Mouse (Mus musculus) neural tube, embryonic 11.5 days (tissue): Measurements from ENCODE around the gene Thoc6. TPM values are rescaled to one million over a fixed set of nuclear protein-coding genes. Genes with fewer than 3 reads are reported as not detected.

Experiments used
- ATAC-seq: fragments of 200-750 bp; cut with Nextera tagmentation; 2 replicates; pipeline ENCODE4 v1.8.0; 2017; ENCODE audit warnings: moderate number of reproducible peaks, mild to moderate bottlenecking, moderate TSS enrichment, moderate library complexity; ENCODE audit not compliant: insufficient read depth, low FRiP score, low TSS enrichment
- DNase-seq: peaks from one replicate; pipeline ENCODE4 v3.0.0-alpha.2; 2015; ENCODE audit warnings: low spot score
- H3K27ac ChIP-seq: fragments of 300-500 bp; sonication (generic); 2 replicates; pipeline ENCODE4 v1.5.1; 2014; ENCODE audit warnings: low read depth, mild to moderate bottlenecking, low read length
- H3K27me3 ChIP-seq: fragments of 300-500 bp; sonication (generic); 2 replicates; pipeline ENCODE4 v1.6.1; 2014; ENCODE audit warnings: mild to moderate bottlenecking, low read length, mixed read lengths; ENCODE audit not compliant: control insufficient read depth, insufficient read depth
- H3K36me3 ChIP-seq: fragments of 300-500 bp; sonication (generic); 2 replicates; pipeline ENCODE4 v1.6.1; 2014; ENCODE audit warnings: mild to moderate bottlenecking, low read length, moderate library complexity, mixed read lengths; ENCODE audit not compliant: control insufficient read depth, insufficient read depth
- H3K4me1 ChIP-seq: fragments of 300-500 bp; sonication (generic); 2 replicates; pipeline ENCODE4 v1.6.1; 2014; ENCODE audit warnings: low read length, mixed read lengths; ENCODE audit not compliant: control insufficient read depth, insufficient read depth
- H3K4me2 ChIP-seq: fragments of 300-500 bp; sonication (generic); 2 replicates; pipeline ENCODE4 v1.6.1; 2014; ENCODE audit warnings: low read depth, mild to moderate bottlenecking, moderate library complexity
- H3K4me3 ChIP-seq: fragments of 300-500 bp; sonication (generic); 2 replicates; pipeline ENCODE4 v1.5.1; 2014; ENCODE audit warnings: low read depth, low read length
- H3K9ac ChIP-seq: fragments of 300-500 bp; sonication (generic); 2 replicates; pipeline ENCODE4 v1.6.1; 2014; ENCODE audit warnings: mild to moderate bottlenecking, low read length
- H3K9me3 ChIP-seq: fragments of 300-500 bp; sonication (generic); 2 replicates; pipeline ENCODE4 v1.6.1; 2016; ENCODE audit warnings: low read length; ENCODE audit not compliant: control insufficient read depth
- WGBS: fragments of 180-500 bp; shearing (Covaris S2); extraction: QIAGEN DNeasy Blood & Tissue Kit; methylation state at CpG from one replicate; pipeline ENCODE4 v1.1.7; 2014; 5-methylcytosine and 5-hydroxymethylcytosine counted together
- polyA plus RNA-seq: library from polyadenylated mRNA; unstranded; fragments of >200 nt; fragmentation: Nextera tagmentation; extraction: Ambion mirVana; gene quantifications from 2 replicates; pipeline ENCODE4 v1.2.1, GENCODE M21; 2014

The Thoc6 gene
- polyA plus RNA-seq, result 57.8 and 62.4 TPM in 2 replicates

DNA sequence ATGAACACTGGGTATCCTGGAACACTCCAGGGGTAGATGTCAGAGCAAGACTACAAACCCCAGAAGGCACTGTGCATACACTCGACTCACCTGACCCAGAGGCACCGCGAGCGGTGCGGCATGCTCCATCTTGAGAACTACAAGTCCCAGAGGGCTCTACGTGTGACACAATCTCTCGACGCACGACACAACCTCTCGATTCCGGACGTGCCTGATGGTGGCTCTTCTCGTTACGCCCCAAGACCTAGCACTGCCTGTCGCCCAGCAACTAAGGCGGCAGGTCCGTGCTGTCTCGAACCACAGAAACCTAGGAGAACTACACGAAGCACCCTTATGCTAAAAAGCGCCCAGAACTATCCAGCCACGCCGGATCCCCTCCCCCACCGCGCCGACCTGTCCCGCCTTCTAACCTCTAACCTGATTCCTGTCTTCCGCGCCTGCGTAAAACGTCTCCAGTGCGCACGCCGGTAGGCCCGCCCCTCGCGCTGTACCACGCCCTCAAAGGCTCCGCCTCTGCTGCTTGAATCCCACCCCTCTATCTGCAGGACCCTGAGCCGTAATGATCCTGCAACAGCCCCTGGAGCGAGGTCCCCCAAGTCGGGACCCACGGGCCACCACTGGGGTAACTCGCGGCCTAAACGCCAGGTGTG is at the start of gene Thoc6, which contains the start of gene Hcfc1r1:
TSS of gene Thoc6 (minus strand) at position 459 of the 650 bp plus-strand sequence.
TSS of gene Hcfc1r1 (plus strand) at position 173 of the 650 bp plus-strand sequence.
- H3K9ac ChIP-seq, result peak within 1 kb of the TSS; percentile 60
- peaks cover 15% of the 10 kb centered on the region for H3K4me1 ChIP-seq
- peaks cover 24% of the 10 kb centered on the region for H3K27me3 ChIP-seq
- H3K27ac ChIP-seq, result no peak within 1 kb of the TSS
- H3K4me2 ChIP-seq, result peak within 1 kb of the TSS; percentile 76
- under 1% methylated on average over 45 of the region's 45 CpGs for WGBS
- peaks cover 9% of the 10 kb centered on the region for H3K36me3 ChIP-seq
- no peaks in the 10 kb centered on the region for H3K9me3 ChIP-seq
- H3K4me3 ChIP-seq, result peak within 1 kb of the TSS; percentile 60
- DNase-seq (peak; percentile 94), ATAC-seq (peak; percentile 91)

DNA sequence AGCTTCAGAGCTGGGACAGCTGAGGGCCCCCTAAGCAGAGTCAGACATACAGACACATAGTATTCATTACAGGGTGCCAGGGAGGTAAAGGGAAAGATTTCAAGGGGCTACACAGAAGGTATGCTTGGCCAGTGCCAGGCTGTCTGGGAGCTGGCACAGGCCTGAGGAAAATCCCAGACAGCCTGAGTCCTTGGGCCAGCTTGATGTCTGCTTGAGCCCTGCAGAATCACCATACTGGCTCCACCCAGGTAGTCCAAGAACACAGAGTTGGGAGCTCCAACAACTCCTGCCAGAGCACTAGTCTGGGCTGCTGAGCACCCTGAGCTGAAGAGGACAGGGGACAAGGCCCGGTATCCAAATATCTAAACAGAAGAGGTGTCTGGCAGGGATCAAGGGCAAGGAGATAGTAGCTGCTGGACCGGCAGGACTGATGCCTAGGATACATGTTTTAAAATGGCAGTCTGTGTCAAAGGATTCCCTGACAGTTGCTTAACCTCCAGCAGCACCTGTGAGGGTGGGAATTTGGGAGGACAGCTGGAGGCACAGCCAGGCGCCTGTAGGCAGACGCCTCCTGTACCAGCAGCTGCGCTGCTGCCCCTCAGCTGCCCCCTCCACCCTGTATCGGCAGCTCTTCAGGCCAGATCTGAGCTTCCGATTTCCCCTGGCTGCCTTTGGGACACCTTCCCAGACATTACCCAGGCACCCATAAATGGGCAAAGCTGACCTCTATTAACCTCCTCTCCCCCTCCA is 48.9 kb upstream of the Thoc6 start, which contains the start of gene 1520401A03Rik:
TSS of gene 1520401A03Rik (minus strand) at position 408 of the 750 bp plus-strand sequence.
- no peak within 1 kb of the TSS for H3K4me3 ChIP-seq
- H3K27ac ChIP-seq, result no peak within 1 kb of the TSS
- H3K27me3 ChIP-seq, result no peaks in the 10 kb centered on the region
- 66% methylated on average over 7 of the region's 7 CpGs for WGBS
- H3K9me3 ChIP-seq, result no peaks in the 10 kb centered on the region
- peaks cover 2% of the 10 kb centered on the region; the same call in 1 of the 2 replicates for H3K4me1 ChIP-seq
- DNase-seq (no peak), ATAC-seq (no peak)
- H3K36me3 ChIP-seq, result no peaks in the 10 kb centered on the region
- no peak within 1 kb of the TSS for H3K9ac ChIP-seq
- no peak within 1 kb of the TSS for H3K4me2 ChIP-seq

DNA sequence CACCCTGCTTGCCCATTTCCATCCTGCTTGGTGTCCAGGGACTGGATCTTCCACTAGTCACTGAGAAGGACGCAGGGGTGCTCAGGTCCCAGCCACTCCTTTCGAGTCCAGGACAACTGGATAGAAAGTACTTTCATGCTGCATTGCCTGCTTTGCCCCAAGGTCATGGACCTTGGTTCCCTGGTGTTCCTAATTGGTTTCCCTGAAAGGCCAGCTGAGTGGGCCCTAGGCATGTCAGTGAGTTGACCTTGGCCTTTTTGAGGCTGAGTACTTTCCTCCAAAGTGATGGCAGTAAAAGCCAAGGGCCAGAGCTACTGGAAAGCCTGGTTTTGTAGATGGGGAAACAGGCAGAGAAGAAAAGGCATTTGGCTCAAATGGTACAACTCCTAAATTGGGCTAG is 48.2 kb upstream of the Thoc6 start:
- Histone ChIP-seq H3K27me3 (no peaks in the 10 kb centered on the region), H3K27ac (no peak overlapping the region), H3K36me3 (no peaks in the 10 kb centered on the region), H3K4me3 (no peak overlapping the region), H3K4me2 (no peak overlapping the region), H3K9ac (no peak overlapping the region), H3K9me3 (no peaks in the 10 kb centered on the region), H3K4me1 (peaks cover 2% of the 10 kb centered on the region; the same call in 1 of the 2 replicates)
- DNase-seq (no peak), ATAC-seq (no peak)
- WGBS, result 83% methylated on average over 2 of the region's 2 CpGs

DNA sequence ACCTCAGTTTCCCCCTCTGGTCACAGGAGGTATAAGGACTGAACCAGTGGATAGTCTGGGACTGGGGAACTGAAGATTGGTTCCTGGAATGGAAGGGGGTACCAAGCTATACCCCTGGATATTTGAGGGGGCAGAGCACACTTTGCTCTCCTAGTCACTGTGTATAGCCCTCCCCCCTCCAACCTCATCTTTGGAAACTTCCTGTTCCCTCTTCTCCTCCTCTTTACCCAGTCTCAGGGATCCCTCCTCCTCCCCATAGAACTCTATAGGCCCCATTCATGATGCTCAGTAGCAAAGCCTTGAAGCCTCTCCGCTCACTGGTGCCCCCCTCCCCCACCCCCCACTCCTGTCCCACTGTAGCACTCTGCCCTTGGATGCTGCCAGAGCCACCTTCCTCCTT is 45.8 kb upstream of the Thoc6 start:
- 42% methylated on average over 1 of the region's 1 CpGs for WGBS
- Histone ChIP-seq H3K27ac (no peak overlapping the region), H3K4me2 (no peak overlapping the region), H3K4me1 (no peaks in the 10 kb centered on the region), H3K4me3 (no peak overlapping the region), H3K9me3 (no peaks in the 10 kb centered on the region), H3K36me3 (no peaks in the 10 kb centered on the region), H3K9ac (no peak overlapping the region), H3K27me3 (no peaks in the 10 kb centered on the region)
- DNase-seq, result no peak
- no peak for ATAC-seq

DNA sequence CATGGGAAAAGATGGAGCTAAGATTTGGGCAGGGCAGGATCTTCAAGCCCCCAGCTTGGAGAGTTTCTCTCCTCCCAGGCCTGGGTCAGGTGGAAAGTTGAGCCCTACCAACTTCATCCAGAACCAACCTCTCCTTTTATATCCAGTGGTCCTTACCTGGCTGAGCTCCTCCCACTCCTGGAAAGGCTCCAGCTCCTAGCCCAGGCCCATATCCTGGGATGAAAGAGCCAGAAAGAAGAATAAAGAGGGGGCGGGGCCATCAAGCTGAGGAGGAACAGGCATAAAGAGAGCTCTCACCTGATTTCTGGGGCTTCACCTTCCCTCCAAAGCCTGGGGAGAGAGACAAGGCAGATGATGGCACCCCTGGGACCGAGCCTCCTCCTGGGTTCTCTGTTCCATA is 43.3 kb upstream of the Thoc6 start:
- H3K4me2 ChIP-seq, result no peak overlapping the region
- H3K27ac ChIP-seq, result no peak overlapping the region
- H3K9ac ChIP-seq, result no peak overlapping the region
- H3K4me1 ChIP-seq, result no peaks in the 10 kb centered on the region
- no peak for ATAC-seq
- H3K27me3 ChIP-seq, result no peaks in the 10 kb centered on the region
- H3K9me3 ChIP-seq, result no peaks in the 10 kb centered on the region
- WGBS, result 64% methylated on average over 2 of the region's 2 CpGs
- H3K36me3 ChIP-seq, result no peaks in the 10 kb centered on the region
- no peak overlapping the region for H3K4me3 ChIP-seq
- DNase-seq, result no peak

GRCm38 (mm10) chr17:23706212-23706611 is 32.5 kb upstream of the Thoc6 start:
- H3K9ac ChIP-seq, result no peak overlapping the region
- no peaks in the 10 kb centered on the region for H3K4me1 ChIP-seq
- H3K9me3 ChIP-seq, result no peaks in the 10 kb centered on the region
- WGBS, result 0% methylated on average over 3 of the region's 3 CpGs
- H3K27ac ChIP-seq, result no peak overlapping the region
- DNase-seq (peak; percentile 75), ATAC-seq (peak; percentile 45)
- no peaks in the 10 kb centered on the region for H3K36me3 ChIP-seq
- no peak overlapping the region for H3K4me3 ChIP-seq
- H3K4me2 ChIP-seq, result no peak overlapping the region
- H3K27me3 ChIP-seq, result no peaks in the 10 kb centered on the region

DNA sequence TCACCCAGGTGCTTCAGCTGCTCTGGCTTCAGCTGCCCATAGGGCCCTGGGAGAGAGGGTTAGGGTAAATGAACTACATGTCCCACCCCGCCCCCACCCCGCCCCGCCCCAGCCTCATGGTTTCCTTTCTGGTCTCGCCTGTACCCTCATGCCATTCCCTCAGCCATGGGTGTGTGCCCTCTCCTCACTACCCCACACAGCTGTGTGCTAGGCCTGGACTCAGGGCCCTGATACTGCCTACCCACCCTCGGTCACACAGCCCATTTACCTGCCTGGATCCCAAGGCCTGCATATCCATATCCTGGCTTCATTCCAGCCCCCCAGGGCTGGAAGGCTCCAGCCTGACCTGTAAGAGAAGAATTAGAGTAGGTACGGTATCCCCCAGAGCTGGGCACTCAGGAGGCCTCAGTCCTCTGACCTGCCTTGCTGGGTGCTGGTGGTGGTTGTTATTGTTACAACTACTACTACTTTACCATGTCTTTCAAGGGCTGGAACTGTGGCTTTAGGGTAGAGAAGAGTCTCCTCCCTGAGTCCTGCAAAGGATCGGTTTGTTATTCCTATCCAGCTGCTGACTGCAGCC is 31.9 kb upstream of the Thoc6 start:
- Histone ChIP-seq H3K27ac (no peak overlapping the region), H3K9me3 (no peaks in the 10 kb centered on the region), H3K4me3 (no peak overlapping the region), H3K4me2 (no peak overlapping the region), H3K36me3 (no peaks in the 10 kb centered on the region), H3K27me3 (peaks cover 3% of the 10 kb centered on the region; the same call in 1 of the 2 replicates), H3K4me1 (no peaks in the 10 kb centered on the region), H3K9ac (no peak overlapping the region)
- 68% methylated on average over 7 of the region's 7 CpGs for WGBS
- ATAC-seq (no peak), DNase-seq (no peak)

DNA sequence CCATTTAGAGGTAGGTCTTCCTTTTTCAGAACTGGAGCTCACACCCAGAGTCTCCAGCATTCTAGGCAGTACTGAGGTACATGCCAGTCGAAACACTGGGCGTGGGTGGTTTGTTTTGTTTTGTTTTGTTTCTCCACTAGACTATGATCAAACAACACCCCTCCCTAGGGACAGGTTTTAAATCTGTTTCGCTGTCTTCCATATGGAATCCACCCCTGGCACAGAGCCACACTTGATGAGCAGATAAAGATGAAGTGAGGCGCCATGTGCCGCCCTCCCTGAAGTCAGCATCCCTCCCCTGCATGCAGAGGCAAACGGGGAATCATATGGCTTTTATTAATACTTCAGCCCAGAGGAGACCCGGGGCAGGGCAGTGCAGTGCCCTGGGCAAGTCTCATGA is 31.1 kb upstream of the Thoc6 start:
- Histone ChIP-seq H3K4me3 (no peak overlapping the region), H3K4me1 (no peaks in the 10 kb centered on the region), H3K36me3 (no peaks in the 10 kb centered on the region), H3K9me3 (no peaks in the 10 kb centered on the region), H3K27me3 (peaks cover 7% of the 10 kb centered on the region), H3K9ac (no peak overlapping the region), H3K27ac (no peak overlapping the region), H3K4me2 (no peak overlapping the region)
- DNase-seq (no peak), ATAC-seq (no peak)
- WGBS, result 64% methylated on average over 7 of the region's 7 CpGs
